Mouse (Mus musculus) ovary, postnatal 10 days (tissue): ENCODE measurements around the gene Cox17.

Source experiments
- DNase-seq: peaks from one replicate; pipeline ENCODE4 v3.0.0; 2022; ENCODE audit warnings: low spot score

The Cox17 gene

DNA sequence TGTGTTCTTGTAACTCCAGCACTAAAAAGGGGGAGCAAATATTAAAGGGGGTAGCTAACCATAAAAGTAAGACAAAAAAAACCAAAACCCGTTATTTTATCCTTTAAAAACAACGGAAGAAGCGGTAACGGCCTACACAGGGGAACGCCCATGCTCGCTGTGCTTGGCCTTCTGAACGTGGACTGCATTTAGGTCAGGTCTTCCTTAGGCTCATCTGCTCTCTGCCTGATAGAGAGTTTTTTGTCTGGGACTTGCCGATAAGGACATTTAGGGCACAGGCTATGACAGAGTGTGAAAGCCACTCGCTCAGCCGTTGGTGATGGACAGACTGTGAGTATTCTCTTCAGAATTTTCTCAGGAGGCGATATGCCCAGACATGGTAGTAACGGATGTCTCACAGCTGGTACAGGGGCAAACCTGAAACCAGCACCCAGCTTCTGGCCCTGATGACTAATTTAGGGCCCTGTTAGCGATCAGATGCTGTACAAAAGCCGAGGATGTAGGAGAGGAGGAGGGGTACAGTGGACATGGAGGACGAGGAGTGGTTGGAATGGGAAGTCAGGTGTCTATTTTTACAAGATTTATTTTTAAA lies 25.0 kb downstream of the Cox17 start:
- DNase-seq, result no peak

DNA sequence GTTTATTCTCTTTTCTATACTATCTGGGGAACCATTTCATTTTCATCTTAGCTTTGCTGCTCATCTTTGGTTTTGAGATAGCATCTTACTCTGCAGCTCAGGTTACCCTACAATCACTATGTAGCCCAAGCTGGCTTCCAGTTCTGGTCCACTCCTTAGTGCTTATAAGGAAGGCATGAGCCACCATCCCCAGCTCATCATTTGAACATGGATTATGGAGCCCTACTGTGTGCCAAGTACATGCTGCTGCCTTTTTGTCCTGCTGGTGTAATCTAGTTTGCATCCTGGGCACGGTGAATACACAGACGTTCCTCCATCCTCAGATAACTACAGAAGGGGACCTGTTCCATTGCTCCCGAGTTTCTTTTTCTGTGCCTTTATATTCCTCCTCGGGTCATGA lies 26.1 kb downstream of the Cox17 start:
- no peak for DNase-seq

DNA sequence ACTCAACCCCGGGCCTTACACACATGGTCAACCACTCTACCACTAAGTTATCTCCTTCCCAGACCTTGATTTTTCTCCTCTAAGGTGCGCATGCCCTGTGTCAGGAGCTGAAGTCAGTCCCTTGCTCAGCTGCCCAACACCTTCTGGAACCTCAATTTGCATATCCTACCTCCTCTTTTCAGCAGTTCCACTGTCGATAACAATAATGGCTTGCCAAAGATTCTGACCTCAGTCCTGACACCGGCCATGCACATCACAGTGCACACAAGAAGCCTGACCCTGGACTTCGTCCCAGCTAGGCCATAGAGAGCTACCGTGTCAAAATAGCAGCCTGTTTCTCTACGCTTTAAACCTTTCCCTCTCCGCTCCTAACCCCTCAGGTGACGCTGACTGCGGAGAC lies 26.6 kb downstream of the Cox17 start:
- no peak for DNase-seq

- no peak for DNase-seq
Measured at GRCm38 (mm10) chr16:38373941-38374340, 27.1 kb downstream of the Cox17 start.

- no peak for DNase-seq
Measured at GRCm38 (mm10) chr16:38374379-38375140, 27.8 kb downstream of the Cox17 start.

DNA sequence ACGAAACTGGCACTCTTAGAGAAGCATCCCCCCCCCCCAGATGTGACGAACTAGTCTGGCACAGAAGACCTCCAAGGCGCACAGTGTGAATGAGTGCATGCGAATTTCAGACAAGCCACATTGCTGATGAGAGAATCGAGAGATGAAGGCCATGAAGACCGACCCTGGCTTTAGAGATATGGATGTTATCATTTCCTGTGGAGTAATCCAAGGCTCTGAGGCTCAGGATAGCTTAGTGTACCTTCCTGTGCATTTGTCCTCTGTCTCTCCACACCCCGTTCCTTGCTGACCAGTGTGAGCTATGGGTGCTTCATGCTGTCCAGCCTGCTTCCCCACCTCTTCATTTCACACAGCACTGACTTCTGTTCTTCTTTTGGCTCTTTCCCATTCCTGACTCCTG lies 28.4 kb downstream of the Cox17 start:
- no peak for DNase-seq

GRCm38 (mm10) chr16:38376163-38376840 lies 29.5 kb downstream of the Cox17 start:
- no peak for DNase-seq

- DNase-seq, result no peak
Measured at GRCm38 (mm10) chr16:38376841-38377249, 30.1 kb downstream of the Cox17 start.

GRCm38 (mm10) chr16:38377546-38377945 lies 30.8 kb downstream of the Cox17 start:
- DNase-seq, result no peak

DNA sequence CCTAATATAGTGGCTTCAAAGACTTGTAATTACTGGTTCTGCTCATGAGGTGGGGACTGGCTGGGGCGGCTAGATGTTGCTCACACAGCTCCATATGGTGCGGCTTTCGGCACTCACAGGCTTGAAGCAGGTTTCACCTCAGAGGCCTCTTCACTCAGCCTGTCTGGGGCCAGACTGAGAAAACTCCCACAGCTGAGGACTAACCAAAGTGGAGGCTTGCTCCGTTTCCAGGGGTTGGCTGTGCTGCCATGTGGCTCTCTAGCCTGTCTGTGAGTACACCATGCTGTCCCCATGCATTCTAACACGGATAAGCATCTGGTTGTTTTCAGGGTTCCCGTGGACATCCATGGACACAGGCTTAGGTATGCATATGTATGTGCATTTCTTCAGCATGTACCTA lies 31.8 kb downstream of the Cox17 start:
- no peak for DNase-seq

DNA sequence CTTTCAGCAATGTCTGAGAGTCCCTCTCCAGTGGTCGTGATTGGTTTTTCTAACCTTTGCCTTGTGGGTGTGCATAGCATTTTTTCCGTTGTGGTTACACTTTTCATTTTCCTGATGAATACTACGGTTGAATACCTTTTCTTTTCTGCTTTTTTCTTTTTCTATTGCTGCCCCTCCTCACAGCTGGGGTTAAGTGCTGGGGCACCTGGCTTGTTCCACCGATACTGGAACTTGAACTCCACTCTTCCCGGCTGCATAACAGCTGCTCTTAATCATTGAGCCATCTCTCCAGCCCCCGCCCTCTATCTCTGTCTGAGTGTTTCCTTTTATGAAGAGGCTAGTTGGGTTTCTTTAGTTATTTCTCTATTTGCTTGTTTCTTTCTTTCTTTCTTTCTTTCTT lies 32.3 kb downstream of the Cox17 start:
- DNase-seq, result no peak

DNA sequence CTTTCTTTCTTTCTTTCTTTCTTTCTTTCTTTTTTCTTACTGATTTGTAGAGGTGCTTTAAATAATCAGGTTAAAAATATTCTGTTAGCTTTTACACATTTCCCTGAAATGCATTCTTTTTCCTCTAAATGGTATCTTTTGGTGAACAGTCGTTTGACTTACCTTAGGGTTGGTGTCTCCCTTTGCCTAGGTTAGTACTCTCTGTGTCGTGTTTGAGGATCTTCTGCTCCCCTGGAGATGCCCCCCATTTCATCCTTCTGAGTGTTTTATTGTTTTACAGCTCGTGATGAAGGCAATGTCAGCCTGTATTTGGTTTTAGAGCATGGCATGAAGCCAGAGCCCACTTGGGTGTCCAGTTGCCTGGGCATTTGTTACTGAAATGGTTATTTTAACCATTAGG lies 32.7 kb downstream of the Cox17 start:
- DNase-seq, result no peak

DNA sequence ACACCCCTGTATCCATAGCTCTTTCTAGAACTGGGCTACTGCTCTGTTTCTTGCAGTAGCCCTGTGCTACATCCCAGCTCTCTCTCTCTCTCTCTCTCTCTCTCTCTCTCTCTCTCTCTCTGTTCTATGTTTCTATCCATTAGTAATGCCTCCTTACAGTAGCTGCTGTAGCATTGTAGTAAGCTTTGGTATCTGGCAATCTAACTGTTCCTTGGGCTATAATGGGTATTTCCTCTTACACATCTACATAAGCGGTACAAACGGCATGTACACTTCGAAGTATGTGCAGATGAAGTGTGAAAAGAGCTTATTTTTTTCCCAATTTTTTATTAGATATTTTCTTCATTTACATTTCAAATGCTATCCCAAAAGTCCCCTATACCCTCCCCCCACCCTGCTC lies 33.1 kb downstream of the Cox17 start:
- DNase-seq, result no peak

- no peak for DNase-seq
Measured at GRCm38 (mm10) chr16:38383683-38384082, 36.9 kb downstream of the Cox17 start.

- DNase-seq, result no peak
Measured at GRCm38 (mm10) chr16:38385184-38385634, 38.4 kb downstream of the Cox17 start.

DNA sequence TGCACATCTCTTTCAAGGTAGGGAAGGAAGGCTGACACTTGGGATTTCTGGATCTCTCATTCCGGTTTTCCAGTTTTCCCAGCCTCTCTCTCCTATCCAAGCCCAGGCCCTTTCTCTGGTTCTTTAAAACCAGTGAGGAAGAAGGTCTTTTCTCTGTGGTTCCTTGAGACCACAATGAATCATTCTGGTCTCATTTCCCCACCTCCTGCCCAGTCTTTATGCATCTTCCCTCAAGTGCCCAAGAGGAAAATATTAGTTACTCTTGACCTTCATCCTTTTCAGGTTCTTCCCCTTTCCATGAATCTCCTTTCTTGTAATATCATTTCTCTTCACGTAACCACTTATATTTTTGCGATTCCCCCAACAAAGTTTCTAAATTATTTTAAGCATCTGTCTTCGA lies 38.9 kb downstream of the Cox17 start:
- DNase-seq, result no peak

- DNase-seq, result no peak
Measured at GRCm38 (mm10) chr16:38387389-38387788, 40.6 kb downstream of the Cox17 start.

DNA sequence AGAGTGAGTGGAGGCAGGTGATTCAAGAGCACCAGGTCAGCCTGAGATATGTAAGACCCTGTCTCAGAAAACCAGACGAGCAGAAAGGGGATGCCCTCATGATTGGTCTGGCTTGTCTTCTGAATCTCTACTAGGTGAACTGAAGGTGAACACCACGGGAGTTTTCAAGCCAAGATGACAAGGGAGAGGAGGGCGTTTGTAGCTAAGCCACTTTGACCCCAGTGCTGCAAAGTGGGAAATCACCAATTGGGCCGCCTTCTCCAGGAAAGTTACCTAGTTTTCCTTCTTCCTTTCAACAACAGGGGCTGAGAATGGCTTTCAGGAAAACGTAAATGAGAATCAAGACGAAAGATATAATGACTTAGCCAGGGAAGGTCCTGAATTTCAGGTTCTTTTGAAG lies 42.0 kb downstream of the Cox17 start:
- DNase-seq, result no peak

- no peak for DNase-seq
Measured at GRCm38 (mm10) chr16:38389284-38389893, 42.6 kb downstream of the Cox17 start.

GRCm38 (mm10) chr16:38390322-38390721 lies 43.5 kb downstream of the Cox17 start:
- no peak for DNase-seq

- no peak for DNase-seq
Measured at GRCm38 (mm10) chr16:38392126-38392894, 45.5 kb downstream of the Cox17 start.

DNA sequence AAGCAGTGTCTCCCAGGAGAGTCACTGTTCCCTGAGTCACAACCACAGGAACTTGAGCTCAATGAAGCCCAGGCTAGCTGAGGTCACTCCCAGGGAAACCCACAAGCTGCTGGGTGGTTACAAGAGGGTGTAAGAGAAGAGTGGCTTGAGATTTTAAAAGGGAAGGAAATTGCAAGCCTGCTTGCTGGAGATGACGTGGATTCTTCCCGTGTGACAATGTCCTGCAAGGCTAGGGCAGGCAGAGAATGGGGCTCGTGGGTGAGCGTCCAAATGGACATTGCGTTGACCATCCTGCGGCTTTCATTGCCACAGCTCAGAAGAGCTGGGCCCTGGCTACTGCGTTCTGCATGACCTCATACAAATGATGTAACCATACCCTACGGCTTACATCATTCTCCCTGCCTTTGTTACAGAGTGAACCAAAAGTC lies 47.4 kb downstream of the Cox17 start:
- DNase-seq, result no peak
